Mouse (Mus musculus): Measurements from ENCODE around the gene Hdac9.

GRCm38 (mm10) chr12:34619101-34619500 is 297.8 kb downstream of the Hdac9 start:
- TF ChIP-seq EP300 (IDR thresholded peaks at IDR 0.05; ENCODE audit: low read depth): no peak
- no peak for TF ChIP-seq CTCF (IDR thresholded peaks at IDR 0.05; ENCODE audit: low read depth)
